Mouse (Mus musculus): ENCODE results near the gene Efna1.

DNA sequence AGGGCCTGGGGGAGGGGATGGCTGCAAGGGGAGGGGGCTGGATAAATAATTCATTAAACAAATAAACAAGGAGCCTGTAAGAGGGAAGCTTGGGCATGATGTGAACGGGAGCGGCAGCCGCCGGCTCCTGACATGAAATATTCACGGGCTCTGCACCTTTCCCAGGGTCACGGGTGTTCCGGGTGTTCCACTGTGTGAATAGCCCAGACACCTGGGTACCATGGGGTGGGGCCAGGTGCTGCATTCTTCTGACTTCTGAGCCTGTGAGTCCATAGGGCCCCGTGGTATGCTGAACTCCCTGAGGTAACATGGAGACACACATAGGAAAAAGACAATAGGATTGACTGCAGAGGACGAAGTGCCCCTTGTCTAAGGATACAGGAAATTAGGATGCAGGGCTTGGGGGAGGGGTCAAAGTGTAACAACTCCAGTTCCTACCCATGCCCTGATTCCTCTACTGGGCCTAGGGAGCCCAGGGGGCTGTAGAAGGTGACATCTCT is 46.5 kb upstream of the Efna1 start:
- TF ChIP-seq CTCF (IDR thresholded peaks at IDR 0.05; ENCODE audit: insufficient read depth, low read length) (no peak), POLR2A (IDR thresholded peaks at IDR 0.05; ENCODE audit: borderline replicate concordance, extremely low read depth, low read depth, low read length) (no peak)
